Mouse (Mus musculus) kidney, embryonic 15.5 days (tissue): Measurements from ENCODE around the gene Nudt8. TPM values are rescaled to one million over a fixed set of nuclear protein-coding genes. Genes with fewer than 3 reads are reported as not detected.

Experiments
- ATAC-seq: fragments of 200-750 bp; cut with Nextera tagmentation; replicated peaks from 2 replicates; pipeline ENCODE4 v1.8.0; 2017; ENCODE audit warnings: moderate TSS enrichment; ENCODE audit not compliant: low FRiP score
- H3K27ac ChIP-seq: fragments of 300-500 bp; sonication (generic); 2 replicates; pipeline ENCODE4 v1.5.1; 2015; ENCODE audit warnings: mild to moderate bottlenecking, inconsistent platforms
- H3K27me3 ChIP-seq: fragments of 300-500 bp; sonication (generic); 2 replicates; pipeline ENCODE4 v1.6.1; 2015; ENCODE audit warnings: inconsistent platforms
- H3K36me3 ChIP-seq: fragments of 300-500 bp; sonication (generic); 2 replicates; pipeline ENCODE4 v1.6.1; 2015; ENCODE audit warnings: inconsistent platforms
- H3K4me1 ChIP-seq: fragments of 300-500 bp; sonication (generic); 2 replicates; pipeline ENCODE4 v1.6.1; 2015; ENCODE audit warnings: inconsistent platforms
- H3K4me2 ChIP-seq: fragments of 300-500 bp; sonication (generic); 2 replicates; pipeline ENCODE4 v1.6.1; 2015; ENCODE audit warnings: moderate library complexity, mild to moderate bottlenecking, inconsistent platforms
- H3K4me3 ChIP-seq: fragments of 300-500 bp; sonication (generic); replicated peaks from 2 replicates; pipeline ENCODE4 v1.5.1; 2015; ENCODE audit warnings: mild to moderate bottlenecking, inconsistent platforms
- H3K9ac ChIP-seq: fragments of 300-500 bp; sonication (generic); 2 replicates; pipeline ENCODE4 v1.6.1; 2015; ENCODE audit warnings: mild to moderate bottlenecking, inconsistent platforms
- H3K9me3 ChIP-seq: fragments of 300-500 bp; sonication (generic); replicated peaks from 2 replicates; pipeline ENCODE4 v1.6.1; 2016; ENCODE audit warnings: inconsistent platforms
- WGBS: fragments of 180-500 bp; shearing (Covaris S2); methylation state at CpG from one replicate; pipeline ENCODE4 v1.1.7; 2015; ENCODE audit warnings: mixed read lengths; 5-methylcytosine and 5-hydroxymethylcytosine counted together
- polyA plus RNA-seq: library from polyadenylated mRNA; unstranded; fragments of >200 nt; fragmentation: Nextera tagmentation; extraction: Ambion mirVana; gene quantifications from 2 replicates; pipeline ENCODE4 v1.2.1, GENCODE M21; 2015

Nudt8 gene
- polyA plus RNA-seq, 1 experiment from 2014 or later: 36.2 TPM

GRCm38 (mm10) chr19:3990804-3991203 is 9.6 kb upstream of the Nudt8 start:
- H3K4me2 ChIP-seq: no peak overlapping the region
- H3K9me3 ChIP-seq: no peaks in the 10 kb centered on the region
- 26% methylated on average over 6 of the region's 6 CpGs for WGBS
- H3K9ac ChIP-seq: no peak overlapping the region
- ATAC-seq: no peak
- peaks cover 40% of the 10 kb centered on the region for H3K4me1 ChIP-seq
- no peaks in the 10 kb centered on the region for H3K27me3 ChIP-seq
- H3K4me3 ChIP-seq: no peak overlapping the region
- H3K36me3 ChIP-seq: peaks cover 6% of the 10 kb centered on the region; the same call in 1 of the 2 replicates
- peak overlapping the region; percentile 20; the same call in 1 of the 2 replicates for H3K27ac ChIP-seq

- WGBS: 89% methylated on average over 3 of the region's 3 CpGs
- H3K27me3 ChIP-seq: no peaks in the 10 kb centered on the region
- peaks cover 40% of the 10 kb centered on the region for H3K4me1 ChIP-seq
- H3K27ac ChIP-seq: no peak overlapping the region
- no peak overlapping the region for H3K9ac ChIP-seq
- H3K9me3 ChIP-seq: no peaks in the 10 kb centered on the region
- no peak overlapping the region for H3K4me3 ChIP-seq
- no peak for ATAC-seq
- H3K36me3 ChIP-seq: peaks cover 6% of the 10 kb centered on the region; the same call in 1 of the 2 replicates
- no peak overlapping the region for H3K4me2 ChIP-seq
These were observed 8.8 kb upstream of the Nudt8 start for GRCm38 (mm10) chr19:3991562-3991961.

DNA sequence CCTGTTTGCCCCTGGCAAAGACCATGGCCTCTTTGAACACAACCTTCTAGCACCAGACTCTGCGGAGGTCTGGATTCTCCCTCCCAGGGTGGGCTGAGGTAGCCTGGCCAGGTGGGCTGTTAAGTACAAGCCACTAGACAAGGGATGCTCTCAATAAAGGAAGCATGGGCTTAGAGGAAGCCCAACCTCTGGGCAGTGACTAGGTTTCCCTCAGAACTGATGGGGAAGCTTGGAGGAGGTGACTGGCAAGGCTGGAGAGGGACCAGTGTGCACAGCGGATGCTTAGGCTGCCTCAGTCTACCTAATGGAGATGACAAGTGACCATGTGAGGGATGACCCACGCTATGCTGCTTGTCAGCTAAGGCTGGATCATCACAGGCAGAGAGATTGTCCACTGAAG is 8.4 kb upstream of the Nudt8 start:
- Histone ChIP-seq H3K9ac (no peak overlapping the region), H3K4me3 (no peak overlapping the region), H3K27me3 (no peaks in the 10 kb centered on the region), H3K36me3 (peaks cover 6% of the 10 kb centered on the region; the same call in 1 of the 2 replicates), H3K4me1 (peaks cover 40% of the 10 kb centered on the region), H3K9me3 (no peaks in the 10 kb centered on the region), H3K4me2 (no peak overlapping the region), H3K27ac (no peak overlapping the region)
- WGBS: 84% methylated on average over 3 of the region's 3 CpGs
- no peak for ATAC-seq

- Histone ChIP-seq H3K9me3 (no peaks in the 10 kb centered on the region), H3K36me3 (peaks cover 6% of the 10 kb centered on the region; the same call in 1 of the 2 replicates), H3K4me2 (no peak within 1 kb of the TSS), H3K4me3 (no peak within 1 kb of the TSS), H3K27ac (no peak within 1 kb of the TSS), H3K27me3 (no peaks in the 10 kb centered on the region), H3K9ac (no peak within 1 kb of the TSS), H3K4me1 (peaks cover 40% of the 10 kb centered on the region)
- ATAC-seq: no peak
- 58% methylated on average over 5 of the region's 5 CpGs for WGBS
These were observed 8.0 kb upstream of the Nudt8 start, which contains the start of gene Tbx10 for GRCm38 (mm10) chr19:3992416-3992815. Gene Tbx10 (plus strand): TSS chr19:3992752.

DNA sequence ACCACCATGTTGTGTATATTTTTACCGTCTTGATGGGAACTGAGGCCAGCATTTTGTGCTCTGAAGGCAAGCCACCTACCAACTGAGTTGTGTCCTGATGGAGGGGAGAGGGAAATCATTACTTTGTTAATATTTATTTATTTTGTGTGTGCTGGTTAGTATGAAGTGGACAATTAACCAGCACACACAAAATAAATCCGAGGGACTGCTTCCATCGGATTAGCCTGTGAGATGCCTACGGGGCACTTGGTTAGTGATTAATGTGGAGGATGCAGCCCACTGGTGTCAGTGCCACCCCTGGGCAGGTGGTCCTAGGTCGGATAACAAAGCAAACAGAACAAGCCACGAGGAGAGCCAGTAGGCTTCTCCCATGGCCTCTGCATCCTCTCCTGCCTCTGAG is 5.4 kb upstream of the Nudt8 start:
- no peak overlapping the region for H3K4me3 ChIP-seq
- H3K36me3 ChIP-seq: no peaks in the 10 kb centered on the region
- no peaks in the 10 kb centered on the region for H3K27me3 ChIP-seq
- no peak for ATAC-seq
- peaks cover 56% of the 10 kb centered on the region for H3K4me1 ChIP-seq
- no peaks in the 10 kb centered on the region for H3K9me3 ChIP-seq
- 37% methylated on average over 6 of the region's 6 CpGs for WGBS
- no peak overlapping the region for H3K9ac ChIP-seq
- H3K27ac ChIP-seq: peak overlapping the region; percentile 59; the same call in 1 of the 2 replicates
- H3K4me2 ChIP-seq: no peak overlapping the region

DNA sequence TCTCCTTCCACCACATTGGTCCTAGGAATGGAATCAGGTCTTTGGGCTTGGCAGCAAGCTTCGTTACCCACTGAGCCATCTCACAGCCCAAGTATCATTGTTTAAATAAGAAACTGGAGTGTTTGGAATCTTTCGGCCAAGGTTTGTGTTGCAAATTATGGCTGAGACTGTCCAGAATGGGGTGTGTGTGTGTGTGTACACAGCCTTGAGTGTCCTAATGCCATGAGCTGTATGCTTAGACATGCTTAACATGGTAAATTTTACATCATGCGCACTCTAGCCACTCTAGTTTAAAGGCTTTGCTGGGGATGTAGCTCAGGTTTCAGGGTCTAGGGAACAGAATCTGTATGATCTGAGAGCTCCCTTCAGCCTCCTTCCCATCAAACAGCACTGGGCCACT is 4.9 kb upstream of the Nudt8 start:
- no peak overlapping the region for H3K4me3 ChIP-seq
- no peak overlapping the region for H3K4me2 ChIP-seq
- H3K9me3 ChIP-seq: no peaks in the 10 kb centered on the region
- no peaks in the 10 kb centered on the region for H3K27me3 ChIP-seq
- ATAC-seq: no peak
- no peaks in the 10 kb centered on the region for H3K36me3 ChIP-seq
- H3K4me1 ChIP-seq: peaks cover 56% of the 10 kb centered on the region
- H3K27ac ChIP-seq: peak overlapping the region; percentile 59
- H3K9ac ChIP-seq: no peak overlapping the region
- 60% methylated on average over 3 of the region's 3 CpGs for WGBS

- Histone ChIP-seq H3K9ac (no peak overlapping the region), H3K27ac (peak overlapping the region; percentile 59; the same call in 1 of the 2 replicates), H3K4me3 (no peak overlapping the region), H3K9me3 (no peaks in the 10 kb centered on the region), H3K36me3 (no peaks in the 10 kb centered on the region), H3K27me3 (no peaks in the 10 kb centered on the region), H3K4me2 (no peak overlapping the region), H3K4me1 (peaks cover 54% of the 10 kb centered on the region)
- no peak for ATAC-seq
- 45% methylated on average over 7 of the region's 7 CpGs for WGBS
These were observed 4.3 kb upstream of the Nudt8 start for GRCm38 (mm10) chr19:3996106-3996505.

DNA sequence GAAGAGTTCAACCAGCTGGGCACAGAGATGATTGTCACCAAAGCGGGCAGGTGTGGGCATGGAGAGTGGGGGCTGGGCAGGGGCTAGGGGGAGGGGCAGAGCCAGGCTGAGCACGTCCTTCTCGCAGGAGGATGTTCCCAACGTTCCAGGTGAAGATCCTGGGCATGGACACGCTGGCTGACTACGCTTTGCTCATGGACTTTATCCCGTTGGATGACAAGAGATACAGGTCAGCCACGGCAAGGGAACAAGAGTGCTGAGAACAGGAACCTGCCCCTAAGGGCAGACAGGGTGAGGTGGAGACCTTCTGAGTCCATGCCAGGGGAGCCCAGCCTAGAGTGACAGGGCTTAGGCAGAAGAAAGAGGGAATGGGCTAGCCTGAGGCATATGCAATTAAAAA is 3.6 kb upstream of the Nudt8 start:
- H3K4me3 ChIP-seq: no peak overlapping the region
- no peaks in the 10 kb centered on the region for H3K27me3 ChIP-seq
- no peaks in the 10 kb centered on the region for H3K9me3 ChIP-seq
- H3K9ac ChIP-seq: no peak overlapping the region
- WGBS: 76% methylated on average over 8 of the region's 8 CpGs
- H3K27ac ChIP-seq: 0 out of 2 replicates have a peak overlapping the region, but pooled peaks have one; percentile 59
- H3K36me3 ChIP-seq: no peaks in the 10 kb centered on the region
- no peak for ATAC-seq
- peaks cover 60% of the 10 kb centered on the region for H3K4me1 ChIP-seq
- no peak overlapping the region for H3K4me2 ChIP-seq

DNA sequence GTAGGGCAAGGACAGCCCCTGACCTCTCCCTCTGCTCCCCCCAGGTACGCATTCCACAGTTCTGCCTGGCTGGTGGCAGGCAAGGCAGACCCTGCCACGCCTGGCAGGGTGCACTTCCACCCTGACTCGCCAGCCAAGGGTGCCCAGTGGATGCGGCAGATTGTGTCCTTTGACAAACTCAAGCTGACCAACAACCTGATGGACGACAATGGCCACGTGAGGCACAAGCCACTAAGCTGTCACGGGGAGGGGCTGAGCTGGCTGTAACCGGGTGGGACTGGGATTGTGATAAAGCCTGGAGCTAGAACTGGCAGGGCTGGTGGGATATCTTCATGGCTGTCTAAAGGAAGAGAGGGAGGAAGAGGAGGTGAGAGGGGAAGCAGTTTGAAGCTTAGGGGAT is 3.1 kb upstream of the Nudt8 start:
- H3K9ac ChIP-seq: no peak overlapping the region
- no peak overlapping the region for H3K27ac ChIP-seq
- ATAC-seq: no peak
- H3K36me3 ChIP-seq: no peaks in the 10 kb centered on the region
- H3K9me3 ChIP-seq: no peaks in the 10 kb centered on the region
- no peak overlapping the region for H3K4me2 ChIP-seq
- no peaks in the 10 kb centered on the region for H3K27me3 ChIP-seq
- WGBS: 42% methylated on average over 8 of the region's 8 CpGs
- H3K4me1 ChIP-seq: peaks cover 64% of the 10 kb centered on the region
- no peak overlapping the region for H3K4me3 ChIP-seq

GRCm38 (mm10) chr19:3998335-3998734 is 2.0 kb upstream of the Nudt8 start:
- Histone ChIP-seq H3K27ac (no peak overlapping the region), H3K9ac (no peak overlapping the region), H3K9me3 (no peaks in the 10 kb centered on the region), H3K4me3 (no peak overlapping the region), H3K27me3 (no peaks in the 10 kb centered on the region), H3K4me2 (no peak overlapping the region), H3K36me3 (no peaks in the 10 kb centered on the region), H3K4me1 (peaks cover 64% of the 10 kb centered on the region)
- WGBS: 64% methylated on average over 8 of the region's 8 CpGs
- ATAC-seq: no peak

DNA sequence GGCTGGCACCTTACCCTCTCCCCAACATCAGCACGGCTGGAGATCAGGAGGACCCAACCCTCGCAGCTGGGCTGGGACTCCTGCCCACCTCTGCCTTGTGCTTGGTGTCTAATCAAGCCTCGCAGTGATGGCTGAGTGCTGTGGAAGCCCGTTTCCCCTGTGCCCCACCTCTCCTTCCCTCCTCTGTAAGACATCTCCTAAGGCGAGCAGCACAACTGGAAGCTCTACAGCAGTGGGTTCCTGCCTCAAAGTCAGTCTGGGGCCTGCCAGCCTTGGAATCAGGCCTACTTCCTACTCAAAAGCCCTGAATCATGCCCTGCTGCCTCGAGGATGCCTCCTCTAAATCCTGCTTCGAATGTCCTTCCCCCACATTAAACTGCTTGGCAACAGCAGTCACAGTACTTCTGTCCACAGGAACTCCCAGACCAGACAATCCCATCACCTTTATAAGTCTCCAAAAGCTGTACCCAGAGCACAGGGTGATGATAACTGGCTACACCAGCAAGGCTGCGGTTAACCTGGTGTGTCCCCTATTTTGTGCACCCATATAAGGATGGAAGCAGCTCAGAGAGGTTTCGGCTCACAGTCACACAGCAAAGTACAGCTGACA is 1.2 kb upstream of the Nudt8 start:
- no peak for ATAC-seq
- no peaks in the 10 kb centered on the region for H3K36me3 ChIP-seq
- no peaks in the 10 kb centered on the region for H3K27me3 ChIP-seq
- H3K27ac ChIP-seq: peak overlapping the region; percentile 98; the same call in 1 of the 2 replicates
- H3K9ac ChIP-seq: peak overlapping the region; percentile 46; the same call in 1 of the 2 replicates
- H3K9me3 ChIP-seq: no peaks in the 10 kb centered on the region
- H3K4me1 ChIP-seq: peaks cover 64% of the 10 kb centered on the region
- WGBS: 77% methylated on average over 9 of the region's 9 CpGs
- peak overlapping the region; percentile 89 for H3K4me2 ChIP-seq
- H3K4me3 ChIP-seq: peak overlapping the region; percentile 74

GRCm38 (mm10) chr19:4000949-4001525 is 657 bp downstream of the Nudt8 start:
- WGBS: 11% methylated on average over 17 of the region's 17 CpGs
- Histone ChIP-seq H3K36me3 (peaks cover 14% of the 10 kb centered on the region), H3K27ac (peak overlapping the region; percentile 98), H3K4me2 (peak overlapping the region; percentile 89), H3K4me3 (peak overlapping the region; percentile 74), H3K9me3 (no peaks in the 10 kb centered on the region), H3K27me3 (no peaks in the 10 kb centered on the region), H3K4me1 (peaks cover 51% of the 10 kb centered on the region), H3K9ac (peak overlapping the region; percentile 80)
- ATAC-seq: peak; percentile 13; the same call in 1 of the 2 replicates
